Mouse (Mus musculus) gastrocnemius, postnatal 36 days (tissue): ENCODE measurements around the gene Faap20. TPM values are rescaled to one million over a fixed set of nuclear protein-coding genes. Genes with fewer than 3 reads are reported as not detected.

Source experiments
- DNase-seq, 2 experiments: peaks; one replicate each; pipeline ENCODE4 v3.0.0; 2022
- intact Hi-C: fragments of 180-260 bp; cut with DNase I; formaldehyde crosslinking; loops from one replicate; pipeline ENCODE4 v1.15.1; 2025
- total RNA-seq, 2 experiments: library from RNA; stranded (reverse); gene quantifications; 2 replicates each; pipeline ENCODE4 v1.2.3; 2021

The Faap20 gene
- total RNA-seq, 2 experiments from 2014 or later: 3.1 to 4.7 TPM

DNA sequence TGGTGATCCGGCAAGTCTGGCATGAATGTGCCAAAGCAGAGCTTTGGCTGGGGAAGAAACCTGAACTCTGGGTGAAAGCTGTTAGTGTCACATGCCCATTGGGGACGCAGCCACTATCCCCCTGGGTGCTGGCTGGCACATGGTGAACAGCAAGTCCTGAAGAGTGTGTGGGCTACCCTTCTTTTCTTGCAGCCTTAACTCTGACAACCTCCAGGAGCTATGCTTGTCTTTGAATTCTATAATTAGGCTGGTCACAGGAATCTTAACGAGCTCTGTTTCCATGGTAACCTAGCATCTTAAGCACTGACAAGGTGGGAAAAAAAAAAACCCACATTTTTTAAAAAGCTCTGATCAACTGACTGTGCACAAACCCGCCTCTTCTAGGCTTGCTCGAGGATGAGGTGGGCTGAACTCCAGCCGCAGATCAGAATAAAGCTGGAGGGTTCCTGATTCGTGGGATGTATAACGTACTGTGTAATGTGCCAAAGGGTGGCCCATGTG is 56.0 kb downstream of the Faap20 start:
- no peak for DNase-seq
- intact Hi-C loops: loop anchor here (5.0 kb wide), 1 partner anchor 53 kb away; no protein-coding TSS in a partner anchor

Other genes starting within 250 kb of the Faap20 start
- gene Plch2, start 193.0 kb upstream of the Faap20 start, total RNA-seq: under 1 TPM; 0.26 to 0.47 TPM
- gene Pex10, start 182.8 kb upstream of the Faap20 start, total RNA-seq: 10 to 100 TPM; 11.9 to 13.2 TPM
- gene Rer1, start 163.4 kb upstream of the Faap20 start, total RNA-seq: 10 to 100 TPM; 46.1 to 50.3 TPM
- gene Morn1, start 163.2 kb upstream of the Faap20 start, total RNA-seq: 1 to 10 TPM; 1.5 to 1.8 TPM
- 10 to 100 TPM; 28.7 to 30.2 TPM for gene Ski, start 27.2 kb upstream of the Faap20 start, total RNA-seq
- 1 to 10 TPM in 1 of 2 experiments, under 1 TPM in 1; 0.87 to 1.2 TPM for gene Prkcz, start 111.6 kb downstream of the Faap20 start, total RNA-seq
- gene Gabrd, start 148.3 kb downstream of the Faap20 start, total RNA-seq: under 1 TPM; 0.23 to 0.25 TPM
- gene Cfap74, start 159.4 kb downstream of the Faap20 start, total RNA-seq: under 1 TPM; 0.15 to 0.38 TPM
- 100 to 1,000 TPM; 245 to 257 TPM for gene Tmem52, start 219.3 kb downstream of the Faap20 start, total RNA-seq
- gene Gnb1, start 241.6 kb downstream of the Faap20 start, total RNA-seq: 10 to 100 TPM; 55.4 to 63.3 TPM